Mouse (Mus musculus): ENCODE measurements around the gene Ppp5c.
A peak's percentile ranks its signal among the peaks of the same experiment; 100 is the strongest.

Ppp5c gene

GRCm38 (mm10) chr7:17017036-17017435 lies 10.7 kb downstream of the Ppp5c start:
- peak; percentile 97 for DNase-seq (ENCODE audit: low read depth, low spot score)

- no peak for DNase-seq (ENCODE audit: low read depth, low spot score)
Observed at GRCm38 (mm10) chr7:17015381-17015780, 12.3 kb downstream of the Ppp5c start.

- DNase-seq (ENCODE audit: low read depth, low spot score): no peak
Observed at GRCm38 (mm10) chr7:17011909-17012590, 15.7 kb downstream of the Ppp5c start.

- DNase-seq (ENCODE audit: low read depth, low spot score): no peak
Observed at GRCm38 (mm10) chr7:17010010-17010347, 17.7 kb downstream of the Ppp5c start.

- no peak for DNase-seq (ENCODE audit: low read depth, low spot score)
Observed at GRCm38 (mm10) chr7:17009326-17010009, 18.3 kb downstream of the Ppp5c start.

GRCm38 (mm10) chr7:17007300-17007699 lies 20.4 kb downstream of the Ppp5c start:
- DNase-seq (ENCODE audit: low read depth, low spot score): no peak

- DNase-seq (ENCODE audit: low read depth, low spot score): no peak
Observed at GRCm38 (mm10) chr7:17004716-17005115, 23.0 kb downstream of the Ppp5c start.

GRCm38 (mm10) chr7:17003230-17003960 lies 24.3 kb downstream of the Ppp5c start:
- DNase-seq (ENCODE audit: low read depth, low spot score): no peak

GRCm38 (mm10) chr7:17002375-17003195 lies 25.1 kb downstream of the Ppp5c start:
- no peak for DNase-seq (ENCODE audit: low read depth, low spot score)

GRCm38 (mm10) chr7:16999650-17000049 lies 28.1 kb downstream of the Ppp5c start:
- DNase-seq (ENCODE audit: low read depth, low spot score): no peak

- no peak for DNase-seq (ENCODE audit: low read depth, low spot score)
Observed at GRCm38 (mm10) chr7:16999233-16999632, 28.5 kb downstream of the Ppp5c start.

- DNase-seq (ENCODE audit: low read depth, low spot score): no peak
Observed at GRCm38 (mm10) chr7:16995345-16995744, 32.4 kb downstream of the Ppp5c start.

GRCm38 (mm10) chr7:16994400-16994799 lies 33.3 kb downstream of the Ppp5c start:
- no peak for DNase-seq (ENCODE audit: low read depth, low spot score)

- no peak for DNase-seq (ENCODE audit: low read depth, low spot score)
Observed at GRCm38 (mm10) chr7:16993651-16994399, 33.9 kb downstream of the Ppp5c start.

- no peak for DNase-seq (ENCODE audit: low read depth, low spot score)
Observed at GRCm38 (mm10) chr7:16992451-16992807, 35.3 kb downstream of the Ppp5c start, which contains the start of gene Ccdc8. Gene Ccdc8 (plus strand): TSS chr7:16992708.

GRCm38 (mm10) chr7:16991681-16992450 lies 35.9 kb downstream of the Ppp5c start:
- DNase-seq (ENCODE audit: low read depth, low spot score): no peak

GRCm38 (mm10) chr7:16990006-16990744 lies 37.5 kb downstream of the Ppp5c start:
- DNase-seq (ENCODE audit: low read depth, low spot score): no peak

- DNase-seq (ENCODE audit: low read depth, low spot score): no peak
Observed at GRCm38 (mm10) chr7:16988405-16988804, 39.3 kb downstream of the Ppp5c start.

GRCm38 (mm10) chr7:16987541-16988149 lies 40.1 kb downstream of the Ppp5c start:
- DNase-seq (ENCODE audit: low read depth, low spot score): no peak
